In genomic region chr2:26909387-26909784, GRCm38 (mm10) we compare ENCODE assay signal across 8 mouse cellular contexts. TPM values are rescaled to one million over a fixed set of nuclear protein-coding genes. Genes with fewer than 3 reads are reported as not detected.
DNase-seq lines count a peak whose midpoint lies in the region; ATAC-seq and TF ChIP-seq lines count a peak whose summit lies in the region.

No protein-coding gene starts in this region.

- H3K27me3 ChIP-seq in kidney, embryonic 15.5 days: no peaks in the 10 kb centered on the region
- H3K27me3 ChIP-seq in embryonic facial prominence, embryonic 10.5 days (replicated peaks; ENCODE audit: low read depth, poor library complexity, severe bottlenecking): no peaks in the 10 kb centered on the region
- H3K27me3 ChIP-seq in intestine, embryonic 15.5 days (replicated peaks): no peaks in the 10 kb centered on the region
- no peaks in the 10 kb centered on the region for H3K27me3 ChIP-seq in myocyte (ENCODE audit: control insufficient read depth, insufficient read depth, insufficient read length)

- peak overlapping the region; percentile 90 for H3K27ac ChIP-seq in kidney, embryonic 15.5 days
- peak overlapping the region; percentile 98 for H3K27ac ChIP-seq in embryonic facial prominence, embryonic 10.5 days (replicated peaks)
- H3K27ac ChIP-seq in intestine, embryonic 15.5 days: peak overlapping the region; percentile 81; the same call in 1 of the 2 replicates

- no peak for DNase-seq in kidney, postnatal 14 days
- DNase-seq in embryonic facial prominence, embryonic 10.5 days (ENCODE audit: low spot score): no peak
- no peak for DNase-seq in adrenal gland, postnatal 36 days
- DNase-seq in ovary, postnatal 36 days (ENCODE audit: low spot score): no peak
- DNase-seq in spleen, postnatal 4 days (ENCODE audit: low spot score in 2 of 2): no peak

- ATAC-seq in kidney, embryonic 15.5 days (replicated peaks; ENCODE audit: low FRiP score): no peak
- no peak for ATAC-seq in intestine, embryonic 15.5 days

- peaks cover 52% of the 10 kb centered on the region for H3K79me2 ChIP-seq in myocyte (ENCODE audit: control insufficient read depth, insufficient read depth)

- no peaks in the 10 kb centered on the region for H3K9me3 ChIP-seq in kidney, embryonic 15.5 days (replicated peaks)
- no peaks in the 10 kb centered on the region for H3K9me3 ChIP-seq in embryonic facial prominence, embryonic 10.5 days
- no peaks in the 10 kb centered on the region for H3K9me3 ChIP-seq in intestine, embryonic 15.5 days

- TF ChIP-seq POLR2A in myocyte (IDR thresholded peaks at IDR 0.05; ENCODE audit: insufficient read length, low read depth): no peak

- peak overlapping the region; percentile 74 for H3K4me3 ChIP-seq in kidney, embryonic 15.5 days (replicated peaks)
- H3K4me3 ChIP-seq in embryonic facial prominence, embryonic 10.5 days: peak overlapping the region; percentile 79
- peak overlapping the region; percentile 60 for H3K4me3 ChIP-seq in intestine, embryonic 15.5 days (replicated peaks)
- H3K4me3 ChIP-seq in myocyte: peak overlapping the region; percentile 95

- H3K4me1 ChIP-seq in kidney, embryonic 15.5 days: peaks cover 44% of the 10 kb centered on the region
- peaks cover 39% of the 10 kb centered on the region for H3K4me1 ChIP-seq in embryonic facial prominence, embryonic 10.5 days
- peaks cover 22% of the 10 kb centered on the region for H3K4me1 ChIP-seq in intestine, embryonic 15.5 days (replicated peaks)

- peak overlapping the region; percentile 66 for H3ac ChIP-seq in myocyte (ENCODE audit: control insufficient read depth, insufficient read length)

- H3K36me3 ChIP-seq in kidney, embryonic 15.5 days: peaks cover 69% of the 10 kb centered on the region
- H3K36me3 ChIP-seq in embryonic facial prominence, embryonic 10.5 days (replicated peaks): peaks cover 80% of the 10 kb centered on the region
- H3K36me3 ChIP-seq in intestine, embryonic 15.5 days: peaks cover 30% of the 10 kb centered on the region
- peaks cover 26% of the 10 kb centered on the region for H3K36me3 ChIP-seq in myocyte (ENCODE audit: control insufficient read depth, insufficient read depth)

- peak overlapping the region; percentile 88 for H3K9ac ChIP-seq in kidney, embryonic 15.5 days
- H3K9ac ChIP-seq in intestine, embryonic 15.5 days: peak overlapping the region; percentile 63

- peak overlapping the region; percentile 59 for H3K4me2 ChIP-seq in kidney, embryonic 15.5 days
- peak overlapping the region; percentile 60 for H3K4me2 ChIP-seq in intestine, embryonic 15.5 days (replicated peaks)
- peak overlapping the region; percentile 98 for H3K4me2 ChIP-seq in myocyte (ENCODE audit: low read depth)

TF ChIP-seq in myocyte, 11 proteins besides CTCF, POLR2A, EP300 and RAD21:
- TF ChIP-seq TCF3 (IDR thresholded peaks at IDR 0.05; ENCODE audit: insufficient read length, low read depth) (no peak), E2F4 (IDR thresholded peaks at IDR 0.05; ENCODE audit: insufficient read depth) (no peak), SRF (IDR thresholded peaks at IDR 0.05; ENCODE audit: control insufficient read depth, insufficient read length, low read depth) (no peak), CEBPB (IDR thresholded peaks at IDR 0.05; ENCODE audit: insufficient read depth, poor library complexity, severe bottlenecking) (no peak), POLR2AphosphoS2 (IDR thresholded peaks at IDR 0.05; ENCODE audit: insufficient read length, low read depth) (no peak), USF1 (IDR thresholded peaks at IDR 0.05; ENCODE audit: low read depth) (no peak), MYOD1 (IDR thresholded peaks at IDR 0.05; ENCODE audit: control insufficient read depth in 1 of 3, insufficient read length in 2 of 3, low read depth in 2 of 3) (no peak), REST (IDR thresholded peaks at IDR 0.05; ENCODE audit: insufficient read depth, insufficient read length) (no peak), TCF12 (IDR thresholded peaks at IDR 0.05; ENCODE audit: insufficient read depth, poor library complexity, severe bottlenecking) (no peak), MYOG (IDR thresholded peaks at IDR 0.05; ENCODE audit: control insufficient read depth in 1 of 3, insufficient read depth in 1 of 3, insufficient read length in 2 of 3, low read depth in 2 of 3) (no peak)

RNA-seq across cellular contexts. Expression of gene Med22, which starts 1.1 kb away (rescaled TPM):
- polyA plus RNA-seq in kidney, embryonic 15.5 days (2015; fragmentation: Nextera tagmentation; extraction: Ambion mirVana): 56.0 and 59.0 TPM in 2 replicates
- 87.2 and 91.1 TPM in 2 replicates for polyA plus RNA-seq in embryonic facial prominence, embryonic 10.5 days (2016; fragmentation: Nextera tagmentation; extraction: Ambion mirVana)
- polyA plus RNA-seq in intestine, embryonic 15.5 days (2015; fragmentation: Nextera tagmentation; extraction: Ambion mirVana): 39.0 and 40.6 TPM in 2 replicates
- 38.6 TPM for polyA plus RNA-seq in myocyte (2012; fragmentation: generic; extraction: Trizol)
- 10 to 100 TPM; 54.5 to 56.6 TPM for total RNA-seq in adrenal gland, postnatal 36 days (2021)

RNA-seq across cellular contexts. Expression of gene Rpl7a, which starts 1.2 kb away (rescaled TPM):
- 640 and 684 TPM in 2 replicates for polyA plus RNA-seq in kidney, embryonic 15.5 days (2015; fragmentation: Nextera tagmentation; extraction: Ambion mirVana)
- polyA plus RNA-seq in embryonic facial prominence, embryonic 10.5 days (2016; fragmentation: Nextera tagmentation; extraction: Ambion mirVana): 720 and 721 TPM in 2 replicates
- 631 and 647 TPM in 2 replicates for polyA plus RNA-seq in intestine, embryonic 15.5 days (2015; fragmentation: Nextera tagmentation; extraction: Ambion mirVana)
- polyA plus RNA-seq in myocyte (2012; fragmentation: generic; extraction: Trizol): 2,027 TPM
- 100 to 1,000 TPM; 527 to 531 TPM for total RNA-seq in adrenal gland, postnatal 36 days (2021)

RNA-seq across cellular contexts. Expression of gene Surf6, which starts 6.7 kb away (rescaled TPM):
- 31.2 and 31.5 TPM in 2 replicates for polyA plus RNA-seq in kidney, embryonic 15.5 days (2015; fragmentation: Nextera tagmentation; extraction: Ambion mirVana)
- polyA plus RNA-seq in embryonic facial prominence, embryonic 10.5 days (2016; fragmentation: Nextera tagmentation; extraction: Ambion mirVana): 33.5 and 37.1 TPM in 2 replicates
- 23.0 and 24.5 TPM in 2 replicates for polyA plus RNA-seq in intestine, embryonic 15.5 days (2015; fragmentation: Nextera tagmentation; extraction: Ambion mirVana)
- polyA plus RNA-seq in myocyte (2012; fragmentation: generic; extraction: Trizol): 16.7 TPM
- total RNA-seq in adrenal gland, postnatal 36 days (2021): 10 to 100 TPM; 28.5 to 32.7 TPM

RNA-seq across cellular contexts. Expression of gene Surf2, which starts 6.8 kb away (rescaled TPM):
- 45.4 and 46.4 TPM in 2 replicates for polyA plus RNA-seq in kidney, embryonic 15.5 days (2015; fragmentation: Nextera tagmentation; extraction: Ambion mirVana)
- 56.7 and 58.5 TPM in 2 replicates for polyA plus RNA-seq in embryonic facial prominence, embryonic 10.5 days (2016; fragmentation: Nextera tagmentation; extraction: Ambion mirVana)
- 41.6 and 42.9 TPM in 2 replicates for polyA plus RNA-seq in intestine, embryonic 15.5 days (2015; fragmentation: Nextera tagmentation; extraction: Ambion mirVana)
- 34.9 TPM for polyA plus RNA-seq in myocyte (2012; fragmentation: generic; extraction: Trizol)
- total RNA-seq in adrenal gland, postnatal 36 days (2021): 10 to 100 TPM; 37.5 to 40.1 TPM

RNA-seq across cellular contexts. Expression of gene Surf1, which starts 6.9 kb away (rescaled TPM):
- 55.2 and 58.1 TPM in 2 replicates for polyA plus RNA-seq in kidney, embryonic 15.5 days (2015; fragmentation: Nextera tagmentation; extraction: Ambion mirVana)
- 44.5 and 48.6 TPM in 2 replicates for polyA plus RNA-seq in embryonic facial prominence, embryonic 10.5 days (2016; fragmentation: Nextera tagmentation; extraction: Ambion mirVana)
- 68.7 and 69.3 TPM in 2 replicates for polyA plus RNA-seq in intestine, embryonic 15.5 days (2015; fragmentation: Nextera tagmentation; extraction: Ambion mirVana)
- polyA plus RNA-seq in myocyte (2012; fragmentation: generic; extraction: Trizol): 53.8 TPM
- 100 to 1,000 TPM in 1 of 2 experiments, 10 to 100 TPM in 1; 99.3 to 120 TPM for total RNA-seq in adrenal gland, postnatal 36 days (2021)
